Mouse (Mus musculus) 3T3-L1 (cell line): Measurements from ENCODE around the gene Rabac1.

ENCODE experiments used
- DNase-seq: peaks from one replicate; pipeline ENCODE4 v3.0.0-alpha.2; 2015; ENCODE audit warnings: low read depth, low spot score

Gene Rabac1

DNA sequence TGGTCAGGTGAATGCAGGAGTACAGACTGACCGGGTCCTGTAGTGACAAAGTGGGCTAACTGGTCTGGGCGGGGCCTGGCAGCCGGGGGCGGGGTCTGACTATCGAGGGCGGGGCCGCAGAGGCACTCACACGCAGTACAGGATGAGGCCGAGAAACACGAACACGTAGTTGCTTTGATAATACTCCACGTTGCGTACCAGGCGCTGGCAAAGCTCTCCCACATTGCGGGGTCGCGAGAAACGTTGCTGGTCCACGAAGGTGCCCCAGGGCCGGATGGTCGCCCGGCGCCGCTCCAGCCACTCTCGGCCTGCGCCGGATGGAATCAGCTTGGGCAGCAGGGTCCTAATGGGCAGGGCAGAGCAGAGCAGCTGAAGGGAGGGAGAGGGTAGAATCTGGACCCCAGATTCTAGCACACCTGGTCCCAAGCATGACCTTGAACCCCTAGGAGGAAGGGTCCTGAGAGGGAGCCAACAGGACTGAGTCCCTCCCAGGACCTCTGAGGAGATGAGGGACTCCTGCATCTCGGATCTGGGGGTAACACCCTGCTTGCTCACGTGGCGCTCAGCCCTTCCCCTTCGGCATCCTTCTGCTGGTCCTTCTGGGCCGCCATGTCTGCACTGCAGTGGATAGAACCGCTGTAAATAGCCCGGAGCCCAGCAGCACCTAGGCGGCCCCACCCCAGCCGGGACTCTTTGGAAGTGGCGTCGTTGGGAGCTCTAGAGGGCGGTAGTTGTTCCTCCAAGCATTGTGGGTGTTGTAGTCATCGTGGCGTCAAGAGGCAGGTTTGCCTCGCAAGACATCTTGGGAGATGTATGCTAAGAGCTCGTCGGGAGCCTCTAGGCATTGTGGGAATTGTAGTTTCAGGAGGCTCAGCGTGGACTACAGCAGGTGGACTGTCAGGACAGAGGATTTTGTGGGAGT lies at the start of gene Rabac1:
Gene Rabac1 (minus strand): TSS at position 783 of the 922 bp plus-strand sequence.
- peak; percentile 93 for DNase-seq

DNA sequence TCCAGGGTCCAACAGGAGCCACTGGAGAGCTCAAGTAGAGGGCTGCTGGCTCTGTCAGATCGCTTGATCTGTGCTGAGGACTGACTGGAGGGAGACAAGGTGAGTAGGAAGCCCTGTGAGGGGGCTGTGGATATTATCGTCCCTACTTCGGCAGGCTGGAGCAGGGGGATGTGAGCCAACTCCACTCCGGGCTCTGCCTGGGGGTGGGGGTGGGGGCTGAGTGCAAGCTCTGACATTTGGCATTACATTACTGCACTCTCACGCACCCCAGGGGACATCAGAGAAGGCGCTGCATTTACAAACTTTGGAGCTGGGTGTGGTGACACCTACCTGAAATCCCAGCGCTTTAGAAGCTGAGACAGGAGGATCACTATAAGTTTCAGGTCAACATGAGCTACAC lies 39.0 kb upstream of the Rabac1 start:
- no peak for DNase-seq

DNA sequence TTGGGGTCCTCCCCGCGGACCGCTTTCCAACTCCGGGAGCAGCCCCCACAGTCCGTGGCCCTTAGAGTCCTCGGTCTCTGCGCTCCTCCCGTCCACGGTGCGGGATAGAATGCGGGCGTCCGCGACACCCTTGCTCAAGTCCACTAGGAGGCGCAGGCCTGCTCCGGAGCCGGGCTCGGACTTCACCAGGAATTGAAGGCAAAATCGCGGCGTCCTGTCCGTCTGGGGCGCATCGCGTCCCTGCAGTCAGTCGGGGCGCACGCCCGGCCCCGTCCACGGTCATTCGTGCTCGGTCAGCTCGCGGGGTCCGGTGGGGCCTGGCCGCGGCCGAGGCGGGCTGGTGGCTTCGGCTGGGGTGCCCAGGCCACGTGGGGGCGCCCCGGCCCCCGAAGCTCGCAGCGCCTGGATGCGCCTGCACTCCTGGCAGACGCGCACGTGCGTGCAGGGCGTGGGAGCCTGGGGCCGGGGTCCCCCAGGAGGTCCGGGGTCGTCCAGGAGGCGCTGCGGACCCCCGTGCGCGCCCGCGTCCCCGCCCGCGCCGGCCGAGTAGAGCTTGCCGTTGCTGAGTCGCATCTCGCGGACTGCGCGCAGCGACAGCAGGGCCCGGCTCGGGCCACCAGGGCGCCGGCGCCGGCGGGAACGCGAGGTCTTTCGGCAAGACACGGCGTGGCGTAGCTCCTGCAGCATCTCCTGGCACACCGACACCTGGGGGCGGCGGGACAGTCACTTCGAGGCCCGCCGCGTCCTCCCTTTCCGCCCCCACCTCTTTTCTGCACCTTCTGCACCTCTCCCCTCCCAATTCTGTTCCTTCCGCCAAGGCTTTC lies 37.7 kb upstream of the Rabac1 start:
- no peak for DNase-seq

DNA sequence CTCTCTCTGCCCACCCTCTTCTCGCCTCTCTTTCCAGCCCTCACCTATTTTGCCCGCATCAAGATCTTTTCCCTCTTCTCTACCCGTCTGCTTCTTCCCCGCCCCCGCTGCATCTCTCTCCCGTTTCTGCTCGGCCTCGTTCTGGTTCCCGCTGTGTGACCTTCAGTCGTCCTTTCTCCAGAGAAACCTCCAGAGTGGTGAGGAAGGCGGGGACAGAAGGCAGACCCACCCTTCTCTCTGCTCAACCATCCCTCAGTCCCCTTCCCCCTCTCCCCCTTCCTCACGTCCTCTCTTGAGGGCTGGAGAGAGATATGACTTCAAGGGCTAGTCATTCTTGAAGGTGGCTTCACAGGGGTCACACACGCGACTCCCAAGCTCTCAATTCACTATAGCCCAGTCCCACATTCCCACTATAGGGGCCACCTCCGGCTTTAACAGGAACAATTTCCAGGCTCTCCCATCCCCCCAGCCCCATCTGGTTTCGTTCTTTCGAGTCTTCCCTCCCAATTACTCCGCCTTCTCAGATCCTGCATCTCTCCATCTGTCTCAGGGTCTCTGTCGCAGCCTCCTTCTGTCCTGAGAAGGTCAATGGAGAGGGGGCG lies 36.6 kb upstream of the Rabac1 start:
- no peak for DNase-seq

DNA sequence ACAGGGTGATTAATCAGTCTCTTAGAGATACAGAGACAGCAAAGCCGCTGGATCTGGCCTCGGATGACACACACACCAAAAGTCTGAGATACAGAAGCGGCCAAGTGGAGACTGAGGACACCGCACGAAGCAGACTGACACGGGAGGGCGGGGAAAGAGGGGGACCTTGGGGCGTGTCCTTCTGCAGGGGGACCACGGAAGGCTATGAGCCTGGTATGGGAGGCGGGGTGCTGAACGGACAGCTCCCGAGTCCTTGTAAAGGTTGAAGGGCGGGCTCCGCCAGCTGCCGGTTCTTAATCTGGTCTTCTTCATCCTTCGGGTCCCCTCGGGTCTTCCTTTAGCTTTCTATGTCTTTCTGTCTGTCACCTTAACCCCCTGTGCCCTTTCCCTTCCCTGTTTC lies 36.1 kb upstream of the Rabac1 start:
- peak; percentile 29 for DNase-seq

DNA sequence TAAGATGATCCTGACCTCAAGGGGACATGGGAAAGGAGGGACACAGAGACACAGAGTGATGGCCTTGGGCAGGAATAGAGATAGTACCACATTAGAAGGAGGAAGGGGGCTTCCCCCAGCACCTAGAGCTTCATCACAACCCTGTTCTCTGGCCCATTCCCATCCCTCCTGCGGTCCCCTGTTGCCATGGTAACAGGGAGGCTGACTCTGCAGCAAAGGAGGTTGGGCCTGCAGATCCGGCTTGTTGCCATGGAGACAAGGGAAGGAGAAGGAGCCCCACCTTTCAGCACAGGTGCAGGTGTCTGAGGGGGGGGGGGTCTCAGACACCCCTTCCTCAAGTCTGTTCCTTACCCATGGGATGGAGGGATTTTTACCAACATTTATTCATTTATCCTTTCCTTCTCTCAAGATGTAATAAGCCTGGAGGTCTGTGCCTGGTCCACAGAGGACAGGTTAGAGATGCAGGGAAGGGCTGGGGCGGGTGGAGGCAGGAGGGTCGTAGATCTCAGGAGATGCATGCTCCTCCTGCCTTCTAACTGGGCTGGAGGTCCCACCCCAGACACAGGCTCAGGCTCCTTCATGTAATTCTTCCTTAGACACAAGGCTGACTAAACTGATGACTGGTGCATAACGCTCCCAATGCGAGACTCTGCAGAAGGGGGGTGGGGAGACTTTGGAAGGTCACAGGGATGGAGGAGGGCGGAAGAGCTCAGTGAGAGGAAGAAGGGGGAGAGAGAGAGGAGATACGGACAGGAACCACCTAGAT lies 35.2 kb upstream of the Rabac1 start:
- no peak for DNase-seq

DNA sequence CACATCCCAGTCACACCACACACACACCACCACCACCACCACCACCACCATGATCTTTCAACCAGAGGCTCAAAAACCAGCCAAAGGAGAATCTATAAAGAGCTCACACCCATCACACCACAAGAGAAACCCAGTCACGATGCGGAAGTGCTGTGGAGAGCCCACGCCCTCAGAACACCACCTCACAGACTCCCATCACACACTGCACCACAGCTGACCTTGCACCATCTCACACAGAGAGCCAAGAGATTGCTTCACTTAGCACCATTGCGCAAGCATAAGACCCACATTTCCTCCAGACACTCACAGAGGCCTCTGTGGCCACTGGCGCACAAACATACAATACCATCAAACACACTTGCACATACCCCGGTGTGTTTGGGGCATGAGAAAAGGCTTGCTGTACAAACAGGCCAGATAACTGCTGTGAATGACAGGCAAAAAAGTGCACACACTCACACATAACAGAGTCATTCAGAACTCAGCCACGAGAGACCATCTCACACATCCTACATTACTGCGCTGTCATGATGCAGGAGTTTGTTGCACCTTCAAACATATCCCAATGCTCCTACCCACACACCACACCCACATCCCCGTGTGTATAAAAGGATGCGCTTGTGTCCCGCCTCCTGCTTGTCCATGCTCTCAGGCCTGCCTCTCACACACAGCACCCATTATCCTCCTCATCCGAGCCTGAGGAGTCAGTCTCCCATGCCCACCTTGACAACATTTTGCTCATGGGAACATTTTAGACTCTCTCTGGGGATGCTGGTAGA lies 34.2 kb upstream of the Rabac1 start:
- DNase-seq = peak; percentile 28

DNA sequence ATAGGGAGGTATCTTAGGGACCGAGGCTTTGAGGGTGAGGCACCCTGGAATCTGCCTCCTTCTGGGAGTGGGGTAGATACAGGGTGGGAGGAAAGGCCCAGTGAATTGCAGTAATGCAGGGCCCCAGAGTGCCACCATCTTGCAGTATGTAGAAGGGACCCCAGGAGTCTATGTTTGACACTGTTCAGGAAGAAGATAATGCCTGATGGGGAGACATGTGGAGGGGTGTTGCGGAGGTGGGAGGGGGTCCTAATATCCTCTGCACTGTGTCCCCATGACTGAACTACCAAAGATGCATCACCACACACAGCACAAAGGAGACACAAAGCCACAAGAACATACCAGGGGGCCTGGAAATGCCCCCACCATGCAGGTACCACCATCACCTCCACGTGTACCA lies 33.6 kb upstream of the Rabac1 start:
- no peak for DNase-seq

DNA sequence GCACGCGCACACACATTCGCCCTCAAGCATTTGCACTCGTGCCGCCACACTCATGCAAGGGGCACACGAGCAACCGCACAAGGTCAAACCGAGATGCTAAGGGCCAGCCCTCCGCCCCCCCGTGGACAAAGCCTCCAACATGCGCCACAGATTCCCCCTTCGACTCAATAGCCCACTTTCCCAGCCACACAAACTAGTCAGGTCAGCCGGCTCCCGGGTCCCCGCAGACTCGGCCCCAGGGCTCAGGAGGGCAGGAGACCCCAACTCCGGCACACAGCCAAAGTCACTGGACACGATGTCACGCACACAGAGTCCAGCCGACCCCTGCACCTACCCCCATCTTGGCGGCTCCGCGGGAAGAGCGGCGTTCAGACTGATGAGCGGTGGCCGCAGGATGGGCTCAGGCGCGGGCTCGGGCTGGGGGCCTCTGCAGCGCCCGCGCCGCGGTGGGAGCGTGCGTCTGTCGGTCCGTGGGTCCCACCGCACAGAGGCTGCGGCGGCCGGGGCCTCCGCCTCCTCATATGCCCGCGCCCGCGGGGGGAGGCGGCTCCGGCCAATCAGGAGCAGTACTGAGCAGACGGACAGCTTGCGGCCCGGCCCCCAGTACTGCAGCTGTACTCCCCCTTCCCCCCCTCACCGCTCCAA lies 33.0 kb upstream of the Rabac1 start, which contains the start of gene Atp1a3:
Gene Atp1a3 (minus strand): TSS at position 538 of the 645 bp plus-strand sequence.
- DNase-seq = no peak

DNA sequence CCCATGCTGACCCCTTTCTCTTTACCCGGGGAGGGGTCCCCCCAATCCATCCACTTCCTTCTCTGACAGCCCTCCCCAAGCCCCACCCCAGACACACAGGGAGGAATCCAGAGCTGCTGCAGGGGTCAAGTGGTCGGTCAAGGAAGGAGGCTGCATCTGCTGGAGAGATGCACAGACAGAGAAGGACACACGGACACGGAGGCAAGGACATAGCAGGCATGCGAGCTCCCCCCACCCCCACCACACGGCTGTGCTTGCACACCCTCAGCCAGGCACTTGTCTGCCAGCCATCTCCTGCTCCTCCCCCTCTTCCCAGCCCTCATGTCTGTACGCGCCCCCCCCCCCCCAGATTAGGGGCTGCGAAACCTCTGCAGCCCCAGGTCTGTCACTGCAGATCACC lies 32.3 kb upstream of the Rabac1 start:
- DNase-seq = no peak

DNA sequence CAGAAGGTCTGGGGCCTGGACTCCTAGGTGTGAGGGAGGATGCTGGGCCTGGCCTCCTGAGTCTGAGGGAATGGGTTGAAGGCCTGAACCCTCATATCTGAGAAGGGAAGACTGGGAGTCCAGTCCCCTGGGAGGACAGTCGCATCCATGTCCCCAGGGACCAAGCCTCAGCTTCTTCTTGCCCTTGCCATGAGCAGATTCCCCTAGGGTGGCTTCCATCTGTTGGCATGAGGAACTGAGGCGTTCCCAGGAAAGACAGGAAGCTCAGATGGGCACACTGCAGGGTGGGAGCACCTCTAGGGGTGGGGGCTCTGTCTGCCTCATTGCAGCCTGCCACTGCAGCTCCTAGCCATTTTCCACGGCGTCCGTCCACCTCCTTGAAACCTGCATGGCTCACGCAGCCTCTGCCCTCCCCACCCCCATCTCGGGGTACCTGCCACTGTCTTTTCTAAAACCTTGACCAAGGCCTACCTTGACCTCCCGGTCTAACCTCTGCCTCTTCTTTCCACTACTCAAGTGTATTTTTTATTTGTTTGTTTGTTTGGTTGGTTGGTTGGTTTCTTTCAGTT lies 31.4 kb upstream of the Rabac1 start:
- no peak for DNase-seq

DNA sequence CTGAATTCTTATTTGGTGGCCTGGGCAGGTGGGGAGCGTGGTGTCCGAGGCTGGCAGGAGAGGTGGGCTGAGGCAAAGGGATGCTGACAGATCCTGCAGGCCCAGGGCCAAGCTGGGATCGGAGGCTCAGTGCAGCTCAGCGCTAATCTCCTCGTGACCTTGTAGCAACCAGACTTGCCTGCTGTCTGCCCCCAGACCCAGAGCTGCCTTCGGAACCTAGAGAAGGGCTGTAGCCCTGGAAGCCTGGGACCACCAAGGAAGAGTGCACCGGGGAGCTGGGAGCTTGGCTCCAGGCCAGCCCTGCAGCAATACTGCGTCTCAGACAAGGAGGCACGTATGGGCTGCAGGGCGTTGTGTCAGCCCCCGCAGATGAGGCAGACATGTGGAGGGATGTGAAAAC lies 30.7 kb upstream of the Rabac1 start:
- no peak for DNase-seq

DNA sequence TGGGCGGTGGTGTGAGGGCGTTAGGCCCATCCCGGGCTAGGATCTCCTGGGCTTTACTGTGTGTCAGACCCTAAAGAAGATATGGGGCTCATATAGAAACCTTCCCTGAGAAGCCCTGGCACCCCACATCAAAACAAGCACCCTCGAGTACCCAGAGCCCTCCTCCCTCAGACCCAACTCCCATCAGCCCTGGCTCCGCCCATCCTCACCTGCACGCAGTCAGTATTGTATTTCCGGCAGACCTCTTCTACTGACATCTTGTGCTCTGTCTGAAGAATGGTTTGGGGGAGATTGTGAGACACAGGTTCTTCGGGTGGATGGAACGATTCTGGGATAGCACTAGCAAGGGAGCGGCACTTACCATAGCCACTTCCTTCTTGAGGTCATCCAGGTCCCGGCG lies 28.2 kb upstream of the Rabac1 start:
- DNase-seq = no peak

DNA sequence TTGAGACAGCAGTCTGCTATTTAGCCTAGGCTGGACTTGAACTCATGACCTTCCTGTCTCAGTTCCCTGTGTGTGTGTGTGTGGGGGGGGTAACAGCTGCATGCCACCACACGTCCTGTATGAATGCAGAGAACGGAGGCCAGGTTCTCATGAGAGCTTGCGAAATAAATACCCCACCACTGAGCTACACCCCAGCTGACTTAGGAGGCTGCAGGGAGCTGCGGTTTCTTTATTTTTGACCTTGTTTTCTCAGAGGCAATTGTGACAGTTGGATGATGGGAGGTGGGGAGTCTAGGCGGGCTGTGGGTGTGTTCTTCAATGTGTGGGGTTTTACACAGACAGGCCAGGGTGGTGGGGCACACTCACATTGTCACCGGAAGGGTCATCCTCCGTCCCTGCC lies 27.7 kb upstream of the Rabac1 start:
- DNase-seq = no peak

DNA sequence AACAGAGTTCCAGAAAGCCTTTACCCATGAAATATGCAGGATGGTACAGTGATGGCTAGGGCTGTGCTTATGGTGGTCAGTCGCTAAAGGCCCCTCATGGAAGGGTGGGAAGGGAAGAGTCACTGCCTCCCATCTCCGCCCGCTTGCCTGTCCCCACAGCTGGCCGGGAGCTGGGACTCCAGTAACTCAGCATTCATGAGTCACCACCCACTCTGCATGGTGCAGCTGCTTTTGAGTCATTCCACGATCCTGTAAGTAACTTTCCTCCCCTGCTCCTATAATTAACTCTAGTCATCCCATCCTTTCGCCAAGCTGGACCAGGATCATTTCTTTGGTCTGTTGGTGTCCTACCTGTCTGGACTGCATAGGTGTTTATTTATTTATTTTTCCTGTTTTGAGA lies 20.5 kb upstream of the Rabac1 start:
- peak; percentile 59 for DNase-seq

DNA sequence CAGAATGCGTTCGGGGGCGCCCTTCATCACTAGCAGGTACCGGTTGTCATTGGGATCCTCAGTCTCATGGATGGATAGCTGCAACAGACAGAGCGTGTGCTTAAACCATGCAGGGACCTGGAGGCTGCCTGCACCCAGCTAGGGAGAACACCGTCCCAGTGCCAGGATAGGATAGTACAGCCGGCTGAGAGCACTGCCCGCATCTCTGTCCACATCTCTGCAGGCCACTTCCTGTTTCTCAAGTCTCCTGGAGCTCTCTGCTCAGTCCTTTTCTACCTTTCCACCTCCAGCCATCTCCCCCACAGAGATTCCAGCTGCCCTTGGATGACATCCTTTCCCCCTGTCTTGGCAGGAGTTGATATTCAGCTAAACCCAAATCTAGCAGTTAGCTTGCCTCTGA lies 17.9 kb upstream of the Rabac1 start:
- no peak for DNase-seq

DNA sequence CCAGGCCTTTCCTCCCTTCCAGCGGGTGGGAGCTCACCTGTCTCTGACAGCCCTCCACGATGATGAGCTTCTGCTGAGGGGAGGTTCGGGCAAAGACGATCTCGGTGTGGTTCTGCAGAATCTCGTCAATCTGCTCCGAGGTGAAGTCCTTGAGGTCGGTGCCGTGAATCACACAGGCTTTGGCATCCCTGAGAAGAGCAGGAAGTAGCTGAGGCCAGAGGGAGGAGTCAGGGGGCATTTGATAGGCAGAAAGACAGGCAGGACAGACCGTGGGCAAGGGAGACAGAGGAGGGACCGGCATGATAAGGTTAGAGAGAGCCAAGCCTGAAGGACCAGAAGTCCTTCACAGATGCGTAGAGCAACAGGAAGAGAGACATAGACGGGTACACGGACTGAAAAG lies 15.4 kb upstream of the Rabac1 start:
- DNase-seq = no peak

DNA sequence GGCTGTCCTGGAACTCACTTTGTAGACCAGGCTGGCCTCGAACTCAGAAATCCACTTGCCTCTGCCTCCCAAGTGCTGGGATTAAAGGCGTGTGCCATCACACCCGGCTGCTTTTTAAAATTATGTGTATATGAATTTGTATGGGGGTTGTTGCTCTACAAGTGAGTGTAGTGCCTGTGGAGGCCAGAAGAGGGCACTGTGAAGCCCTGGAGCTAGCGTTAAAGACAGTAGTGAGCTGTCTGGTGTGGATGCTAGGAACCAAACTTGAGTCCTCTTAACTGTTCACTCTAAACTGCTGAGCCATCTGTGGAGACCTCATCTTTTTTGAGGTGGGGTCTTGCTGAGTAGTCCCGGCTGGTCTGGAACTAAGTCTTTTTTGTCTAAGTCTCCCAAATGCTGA lies 13.2 kb upstream of the Rabac1 start:
- no peak for DNase-seq

DNA sequence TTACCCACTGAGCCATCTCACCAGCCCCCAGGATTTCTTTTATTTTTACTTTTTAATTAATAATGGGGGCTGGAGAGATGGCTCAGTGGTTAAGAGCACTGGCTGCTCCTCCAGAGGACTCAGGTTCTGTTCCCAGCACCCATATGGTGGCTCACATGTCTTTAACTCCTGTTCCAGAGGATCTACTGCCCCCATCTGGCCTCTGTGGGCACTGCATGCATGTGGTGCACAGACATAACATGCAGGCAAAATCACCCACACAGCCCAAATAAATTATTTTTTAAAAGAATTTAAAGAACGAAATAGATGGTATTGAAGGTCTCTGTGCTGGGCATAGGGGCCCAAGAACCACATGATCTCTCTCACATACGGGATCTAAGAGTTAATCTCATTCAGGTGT lies 11.8 kb upstream of the Rabac1 start:
- no peak for DNase-seq

DNA sequence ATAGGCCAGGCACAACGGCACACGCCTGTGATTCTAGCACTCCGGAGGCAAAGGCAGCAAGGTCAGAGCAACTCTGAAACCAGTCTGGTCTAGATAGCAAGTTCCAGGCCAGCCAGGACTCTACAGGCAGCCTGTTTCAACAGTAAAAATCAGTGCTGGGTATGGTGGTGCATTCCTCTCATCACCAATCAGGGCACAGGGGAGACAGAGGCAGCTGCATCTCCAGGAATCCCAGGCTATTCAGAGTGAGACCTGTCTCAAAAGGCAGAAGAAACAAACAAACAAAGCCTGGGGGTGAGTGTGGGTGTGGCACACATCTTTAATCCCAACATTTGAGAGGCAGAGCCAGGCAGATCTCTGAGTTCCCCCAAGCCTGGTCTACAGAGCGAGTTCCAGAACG lies 10.8 kb upstream of the Rabac1 start:
- no peak for DNase-seq
